Mouse (Mus musculus) embryonic fibroblast, embryonic 13.5 days (primary cell): ENCODE data around the gene Ptgir.

ENCODE experiments used
- CTCF ChIP-seq: IDR thresholded peaks from 2 replicates; pipeline ENCODE4 v1.5.1; 2011; ENCODE audit warnings: mild to moderate bottlenecking, control low read depth, low read length, moderate library complexity, borderline replicate concordance; ENCODE audit not compliant: insufficient read depth
- POLR2A ChIP-seq: IDR thresholded peaks from 2 replicates; pipeline ENCODE4 v1.6.1; 2011; ENCODE audit warnings: low read depth, mild to moderate bottlenecking, control low read depth, low read length, moderate library complexity

GRCm38 (mm10) chr7:16906281-16906680 is at the start of gene Ptgir:
- no peak for TF ChIP-seq CTCF
- TF ChIP-seq POLR2A: no peak
